Mouse (Mus musculus) lung, postnatal 0 days (tissue): Measurements from ENCODE around the gene Smarcad1. TPM values are rescaled to one million over a fixed set of nuclear protein-coding genes. Genes with fewer than 3 reads are reported as not detected.
A peak's percentile ranks its signal among the peaks of the same experiment; 100 is the strongest.
"Not testable (repeated sequence)": the region's sequence is repeated elsewhere in the genome, so short reads cannot be mapped to it uniquely, and the experiment has no call there.

Experiments used
- ATAC-seq: fragments of 200-750 bp; cut with Nextera tagmentation; 2 replicates; pipeline ENCODE4 v1.8.0; 2017; ENCODE audit warnings: moderate library complexity
- DNase-seq: peaks from one replicate; pipeline ENCODE4 v3.0.0-alpha.2; 2016; ENCODE audit warnings: low spot score
- H3K27ac ChIP-seq: fragments of 300-500 bp; sonication (generic); 2 replicates; pipeline ENCODE4 v1.5.1; 2014; ENCODE audit warnings: antibody characterized with exemption, mild to moderate bottlenecking, low read length, mixed read lengths
- H3K27me3 ChIP-seq: fragments of 300-500 bp; sonication (generic); replicated peaks from 2 replicates; pipeline ENCODE4 v1.6.1; 2014; ENCODE audit warnings: low read length, mixed read lengths; ENCODE audit not compliant: insufficient read depth
- H3K36me3 ChIP-seq: fragments of 300-500 bp; sonication (generic); 2 replicates; pipeline ENCODE4 v1.6.1; 2014; ENCODE audit warnings: low read length, mixed read lengths; ENCODE audit not compliant: insufficient read depth
- H3K4me1 ChIP-seq: fragments of 300-500 bp; sonication (generic); 2 replicates; pipeline ENCODE4 v1.6.1; 2014; ENCODE audit warnings: antibody characterized with exemption, low read depth, low read length, mixed read lengths; ENCODE audit not compliant: insufficient read depth
- H3K4me2 ChIP-seq: fragments of 300-500 bp; sonication (generic); replicated peaks from 2 replicates; pipeline ENCODE4 v1.6.1; 2014; ENCODE audit warnings: low read depth, mild to moderate bottlenecking, low read length, moderate library complexity, mixed read lengths
- H3K4me3 ChIP-seq: fragments of 300-500 bp; sonication (generic); 2 replicates; pipeline ENCODE4 v1.5.1; 2014; ENCODE audit warnings: low read depth, low read length
- H3K9ac ChIP-seq: fragments of 300-500 bp; sonication (generic); replicated peaks from 2 replicates; pipeline ENCODE4 v1.6.1; 2014; ENCODE audit warnings: low read depth, mild to moderate bottlenecking
- H3K9me3 ChIP-seq: fragments of 300-500 bp; sonication (generic); 2 replicates; pipeline ENCODE4 v1.6.1; 2016; ENCODE audit warnings: low read length, mixed read lengths
- CTCF ChIP-seq: IDR thresholded peaks from 2 replicates; pipeline ENCODE4 v1.5.1; 2016; ENCODE audit warnings: antibody characterized with exemption, mild to moderate bottlenecking
- EP300 ChIP-seq: IDR thresholded peaks from 2 replicates; pipeline ENCODE4 v1.6.1; 2016; ENCODE audit warnings: antibody characterized with exemption, mild to moderate bottlenecking, control low read depth
- WGBS: fragments of 180-500 bp; shearing (Covaris S2); extraction: QIAGEN DNeasy Blood & Tissue Kit; methylation state at CpG from one replicate; pipeline ENCODE4 v1.1.7; 2014; 5-methylcytosine and 5-hydroxymethylcytosine counted together
- polyA plus RNA-seq: library from polyadenylated mRNA; unstranded; fragments of >200 nt; fragmentation: Nextera tagmentation; extraction: Ambion mirVana; gene quantifications from 2 replicates; pipeline ENCODE4 v1.2.1, GENCODE M21; 2015

The Smarcad1 gene
- polyA plus RNA-seq, 1 experiment from 2014 or later = 42.2 TPM

DNA sequence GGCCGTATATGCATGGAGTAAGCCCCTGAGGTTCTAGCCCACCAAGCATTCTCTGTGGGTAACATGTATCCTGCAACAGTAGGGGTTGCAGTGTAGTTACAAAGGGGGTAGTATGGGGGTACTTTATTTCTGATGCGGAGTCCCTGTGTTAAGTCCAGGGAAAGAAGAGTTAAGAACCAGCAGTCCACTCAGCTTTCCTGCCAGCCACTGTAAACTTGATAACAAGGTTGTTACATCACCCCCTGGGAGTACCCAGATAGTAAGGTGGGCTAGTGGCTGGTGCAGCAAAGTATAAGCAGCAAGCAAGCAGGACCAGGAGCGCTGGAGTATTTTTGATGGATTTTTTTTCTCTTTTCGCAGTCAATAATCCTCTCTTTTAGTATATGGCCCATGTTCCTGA is 17.3 kb upstream of the Smarcad1 start:
- ATAC-seq = no peak
- Histone ChIP-seq H3K4me1 (no peaks in the 10 kb centered on the region), H3K36me3 (no peaks in the 10 kb centered on the region), H3K9ac (no peak overlapping the region), H3K27ac (no peak overlapping the region), H3K4me2 (no peak overlapping the region), H3K4me3 (no peak overlapping the region), H3K9me3 (no peaks in the 10 kb centered on the region), H3K27me3 (no peaks in the 10 kb centered on the region)
- no peak for TF ChIP-seq CTCF
- TF ChIP-seq EP300 = no peak
- no peak for DNase-seq
- WGBS = 89% methylated on average over 4 of the region's 4 CpGs

DNA sequence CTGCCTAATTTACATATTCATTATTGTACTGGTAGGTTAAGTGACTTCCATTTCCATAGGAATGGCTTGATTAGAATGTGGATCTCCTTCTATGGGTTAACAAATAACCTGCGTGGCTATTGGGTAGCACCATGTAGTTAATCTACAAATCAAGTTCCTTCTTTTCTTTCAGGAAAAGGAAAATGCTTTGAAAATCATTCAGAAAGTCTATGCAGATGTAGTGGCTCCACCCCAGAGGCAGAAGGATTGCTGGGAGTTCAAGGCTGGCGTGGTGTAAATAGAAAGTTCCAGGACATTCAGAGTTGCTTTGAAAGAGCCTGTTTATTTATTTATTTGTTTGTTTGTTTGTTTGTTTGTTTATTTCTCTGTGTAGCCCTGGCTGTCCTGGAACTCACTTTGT is 7.7 kb upstream of the Smarcad1 start:
- Histone ChIP-seq H3K36me3 (no peaks in the 10 kb centered on the region), H3K4me3 (no peak overlapping the region), H3K27ac (no peak overlapping the region), H3K4me1 (no peaks in the 10 kb centered on the region), H3K9me3 (no peaks in the 10 kb centered on the region), H3K4me2 (no peak overlapping the region), H3K27me3 (no peaks in the 10 kb centered on the region), H3K9ac (no peak overlapping the region)
- DNase-seq (no peak), ATAC-seq (no peak)
- TF ChIP-seq CTCF = no peak
- no peak for TF ChIP-seq EP300
- 87% methylated on average over 2 of the region's 2 CpGs for WGBS

DNA sequence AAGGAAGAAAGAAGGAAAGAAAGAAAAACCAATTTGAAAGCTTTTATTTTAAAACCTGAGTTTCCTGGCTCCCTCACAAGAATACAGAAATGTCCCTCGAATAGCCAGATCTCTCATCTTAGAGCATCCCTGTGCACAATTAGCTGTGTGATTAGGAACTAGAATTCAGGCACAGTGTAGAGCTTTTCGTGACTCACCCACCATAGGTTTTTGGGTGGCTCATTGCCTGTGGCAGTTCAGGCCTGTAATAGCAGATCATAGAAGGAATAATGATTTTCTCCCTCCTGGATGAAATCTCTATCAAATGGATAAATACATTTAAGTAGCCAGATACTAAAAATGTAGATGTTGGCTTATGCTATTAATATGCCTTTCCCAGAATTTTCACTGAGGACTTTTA is 6.9 kb upstream of the Smarcad1 start:
- no peaks in the 10 kb centered on the region for H3K27me3 ChIP-seq
- H3K4me2 ChIP-seq = no peak overlapping the region
- 81% methylated on average over 2 of the region's 2 CpGs for WGBS
- no peaks in the 10 kb centered on the region for H3K36me3 ChIP-seq
- no peak overlapping the region for H3K27ac ChIP-seq
- DNase-seq = no peak
- no peak for ATAC-seq
- TF ChIP-seq CTCF = no peak
- TF ChIP-seq EP300 = no peak
- no peak overlapping the region for H3K4me3 ChIP-seq
- H3K4me1 ChIP-seq = no peaks in the 10 kb centered on the region
- H3K9ac ChIP-seq = no peak overlapping the region
- no peaks in the 10 kb centered on the region for H3K9me3 ChIP-seq

DNA sequence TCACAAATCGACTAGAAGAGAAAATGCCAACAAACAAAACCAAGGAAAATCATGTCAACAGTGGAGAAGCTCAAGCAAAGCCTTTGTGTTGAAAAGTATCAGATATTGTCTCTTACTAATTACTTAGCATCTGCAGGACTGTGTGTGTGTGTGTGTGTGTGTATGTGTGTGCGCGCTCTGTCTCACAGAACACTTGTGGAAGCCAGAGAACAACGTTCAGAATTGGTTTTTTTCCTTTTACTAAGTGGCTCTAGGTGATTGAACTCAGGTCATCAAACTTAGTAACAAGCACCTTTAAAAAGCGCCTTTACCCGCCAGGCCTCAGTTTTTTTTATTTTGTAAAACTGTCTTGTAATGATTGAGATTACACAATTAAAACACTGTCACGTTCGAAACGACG is 451 bp upstream of the Smarcad1 start:
- no peak for TF ChIP-seq CTCF
- no peak for TF ChIP-seq EP300
- Histone ChIP-seq H3K36me3 (peaks cover 9% of the 10 kb centered on the region; the same call in 1 of the 2 replicates), H3K9me3 (no peaks in the 10 kb centered on the region), H3K27ac (no peak overlapping the region; the same call in 1 of the 2 replicates), H3K27me3 (no peaks in the 10 kb centered on the region), H3K4me3 (peak overlapping the region; percentile 90), H3K4me2 (peak overlapping the region; percentile 78), H3K4me1 (peaks cover 6% of the 10 kb centered on the region; the same call in 1 of the 2 replicates), H3K9ac (peak overlapping the region; percentile 91; the same call in 1 of the 2 replicates)
- ATAC-seq = no peak
- WGBS = 35% methylated on average over 10 of the region's 10 CpGs
- DNase-seq = no peak

DNA sequence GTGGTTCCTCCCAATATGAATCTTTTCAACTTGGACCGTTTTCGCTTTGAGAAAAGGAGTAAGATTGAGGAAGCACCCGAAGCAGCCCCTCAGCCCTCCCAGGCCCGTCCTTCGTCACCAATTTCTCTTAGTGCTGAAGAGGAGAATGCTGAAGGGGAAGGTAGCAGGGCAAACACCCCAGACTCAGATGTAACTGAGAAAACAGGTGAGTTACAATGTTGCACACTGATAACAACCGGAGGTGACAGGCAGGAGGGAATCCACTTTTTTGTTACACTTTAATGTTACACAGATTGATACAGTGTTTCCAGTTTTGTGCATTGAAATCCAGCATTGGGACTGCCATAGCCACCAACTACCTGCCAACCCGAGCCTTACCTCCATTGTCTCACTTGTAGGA is 858 bp downstream of the Smarcad1 start:
- Histone ChIP-seq H3K9ac (peak overlapping the region; percentile 91), H3K27me3 (no peaks in the 10 kb centered on the region), H3K4me3 (peak overlapping the region; percentile 90), H3K36me3 (peaks cover 9% of the 10 kb centered on the region; the same call in 1 of the 2 replicates), H3K4me1 (peaks cover 6% of the 10 kb centered on the region; the same call in 1 of the 2 replicates), H3K9me3 (no peaks in the 10 kb centered on the region), H3K27ac (peak overlapping the region; percentile 96), H3K4me2 (peak overlapping the region; percentile 78)
- DNase-seq = no peak
- ATAC-seq = peak; percentile 5; the same call in 1 of the 2 replicates
- no peak for TF ChIP-seq CTCF
- TF ChIP-seq EP300 = no peak
- 4% methylated on average over 7 of the region's 7 CpGs for WGBS

DNA sequence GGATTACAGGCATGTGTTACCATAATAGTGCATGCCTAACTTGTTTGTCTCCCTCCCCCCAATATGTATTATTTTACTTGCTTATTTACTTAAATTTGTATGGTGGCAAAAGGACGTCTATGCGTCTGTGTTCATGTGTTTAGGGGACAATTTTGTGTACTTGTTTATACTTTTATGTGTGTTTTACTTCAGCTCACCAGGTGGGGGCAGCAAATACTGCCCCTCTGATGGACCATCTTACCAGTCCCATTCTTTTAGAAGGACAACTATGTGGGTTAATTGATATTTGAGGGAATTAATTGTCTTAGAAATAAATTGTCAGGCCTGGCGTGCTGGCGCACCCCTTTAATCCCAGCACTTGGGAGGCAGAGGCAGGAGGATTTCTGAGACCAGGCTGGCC is 6.7 kb downstream of the Smarcad1 start:
- Histone ChIP-seq H3K4me1 (no peaks in the 10 kb centered on the region), H3K9me3 (no peaks in the 10 kb centered on the region), H3K4me2 (no peak overlapping the region), H3K36me3 (peaks cover 18% of the 10 kb centered on the region; the same call in 1 of the 2 replicates), H3K4me3 (no peak overlapping the region), H3K27ac (no peak overlapping the region), H3K27me3 (no peaks in the 10 kb centered on the region), H3K9ac (no peak overlapping the region)
- no peak for TF ChIP-seq EP300
- peak; percentile 40 for TF ChIP-seq CTCF
- DNase-seq (no peak), ATAC-seq (no peak)
- WGBS = 91% methylated on average over 4 of the region's 4 CpGs

GRCm38 (mm10) chr6:65056620-65057019 is 14.2 kb downstream of the Smarcad1 start:
- no peak overlapping the region for H3K4me3 ChIP-seq
- H3K36me3 ChIP-seq = peaks cover 15% of the 10 kb centered on the region; the same call in 1 of the 2 replicates
- no peak overlapping the region for H3K27ac ChIP-seq
- H3K9ac ChIP-seq = no peak overlapping the region
- no peak for TF ChIP-seq EP300
- TF ChIP-seq CTCF = no peak
- DNase-seq = no peak
- no peak for ATAC-seq
- WGBS = 84% methylated on average over 5 of the region's 5 CpGs
- no peaks in the 10 kb centered on the region for H3K4me1 ChIP-seq
- H3K27me3 ChIP-seq = no peaks in the 10 kb centered on the region
- no peak overlapping the region for H3K4me2 ChIP-seq
- H3K9me3 ChIP-seq = no peaks in the 10 kb centered on the region

DNA sequence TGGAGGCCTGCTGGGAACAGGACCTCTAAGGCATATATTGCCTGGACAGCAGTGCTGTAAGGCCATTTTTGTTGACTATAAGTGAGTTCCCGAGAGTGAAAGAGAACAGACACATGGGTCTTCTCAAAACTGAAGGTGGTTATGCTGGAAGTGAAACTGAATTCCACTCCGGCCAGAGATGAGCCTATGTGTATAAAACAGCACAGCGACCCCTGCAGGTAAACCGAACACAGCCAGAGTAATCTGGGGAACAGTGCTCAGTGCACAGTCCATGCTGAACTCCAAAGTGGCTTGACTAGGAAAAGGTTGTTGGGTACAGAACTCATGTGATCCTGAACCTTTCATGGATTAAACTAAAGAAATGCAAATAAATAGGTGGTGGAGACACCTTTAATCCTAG is 14.8 kb downstream of the Smarcad1 start:
- DNase-seq = not testable (repeated sequence)

More for the DNA sequence above, 14.8 kb downstream of the Smarcad1 start:
- not testable (repeated sequence) for ATAC-seq, H3K27me3 ChIP-seq, H3K9ac ChIP-seq, H3K9me3 ChIP-seq, H3K27ac ChIP-seq, H3K4me1 ChIP-seq, H3K4me2 ChIP-seq, H3K4me3 ChIP-seq
- WGBS = 73% methylated on average over 3 of the region's 4 CpGs
- peaks cover 15% of the 10 kb centered on the region; the same call in 1 of the 2 replicates for H3K36me3 ChIP-seq
